Mouse (Mus musculus): Measurements from ENCODE around the gene Sct. TPM values are rescaled to one million over a fixed set of nuclear protein-coding genes. Genes with fewer than 3 reads are reported as not detected.

Sct gene
- 2.1 and 2.8 TPM in 2 replicates for polyA plus RNA-seq (2015; fragmentation: Nextera tagmentation; extraction: Ambion mirVana)

GRCm38 (mm10) chr7:141278766-141279590 is at the start of gene Sct:
Sct (minus strand) TSS chr7:141279133.
- Histone ChIP-seq H3K27ac (ENCODE audit: low read length) (no peak within 1 kb of the TSS), H3K9me3 (replicated peaks; ENCODE audit: control insufficient read depth, low read length) (no peaks in the 10 kb centered on the region), H3K36me3 (ENCODE audit: control insufficient read depth, insufficient read depth) (no peaks in the 10 kb centered on the region), H3K4me2 (ENCODE audit: low read depth, low read length) (peak within 1 kb of the TSS; percentile 94), H3K9ac (ENCODE audit: low read length) (peak within 1 kb of the TSS; percentile 67), H3K4me3 (ENCODE audit: low read length) (peak within 1 kb of the TSS; percentile 58), H3K27me3 (ENCODE audit: control insufficient read depth, insufficient read depth, low read length) (peaks cover 8% of the 10 kb centered on the region), H3K4me1 (ENCODE audit: control insufficient read depth, insufficient read depth, low read length) (peaks cover 8% of the 10 kb centered on the region)
- no peak for ATAC-seq (replicated peaks; ENCODE audit: extremely low read depth, insufficient read depth, low FRiP score)
- 4% methylated on average over 45 of the region's 46 CpGs for WGBS

GRCm38 (mm10) chr7:141328373-141328990 is 49.5 kb upstream of the Sct start:
- ATAC-seq (replicated peaks; ENCODE audit: extremely low read depth, insufficient read depth, low FRiP score) = peak; percentile 1; the same call in 1 of the 2 replicates

GRCm38 (mm10) chr7:141327469-141328372 is 48.8 kb upstream of the Sct start, which contains the start of the genes Deaf1 and Tmem80:
Deaf1 (minus strand) TSS chr7:141327690.
Tmem80 (plus strand) TSS chr7:141327739.
- WGBS = under 1% methylated on average over 105 of the region's 105 CpGs
- Histone ChIP-seq H3K36me3 (ENCODE audit: control insufficient read depth, insufficient read depth) (peaks cover 10% of the 10 kb centered on the region), H3K27ac (ENCODE audit: low read length) (peak within 1 kb of the TSS; percentile 99)

More at GRCm38 (mm10) chr7:141328373-141328990, 49.5 kb upstream of the Sct start:
- H3K4me3 ChIP-seq (ENCODE audit: low read length) = peak overlapping the region; percentile 79
- H3K27me3 ChIP-seq (ENCODE audit: control insufficient read depth, insufficient read depth, low read length) = no peaks in the 10 kb centered on the region
- no peaks in the 10 kb centered on the region for H3K9me3 ChIP-seq (replicated peaks; ENCODE audit: control insufficient read depth, low read length)
- WGBS = 14% methylated on average over 24 of the region's 24 CpGs
- H3K36me3 ChIP-seq (ENCODE audit: control insufficient read depth, insufficient read depth) = peaks cover 11% of the 10 kb centered on the region
- peak overlapping the region; percentile 85 for H3K4me2 ChIP-seq (ENCODE audit: low read depth, low read length)
- peaks cover 16% of the 10 kb centered on the region for H3K4me1 ChIP-seq (ENCODE audit: control insufficient read depth, insufficient read depth, low read length)
- H3K9ac ChIP-seq (ENCODE audit: low read length) = peak overlapping the region; percentile 92
- peak overlapping the region; percentile 99 for H3K27ac ChIP-seq (ENCODE audit: low read length)

GRCm38 (mm10) chr7:141326546-141327446 is 47.9 kb upstream of the Sct start:
- peak overlapping the region; percentile 79 for H3K4me3 ChIP-seq (ENCODE audit: low read length)
- WGBS = 4% methylated on average over 35 of the region's 35 CpGs

More at GRCm38 (mm10) chr7:141327469-141328372, 48.8 kb upstream of the Sct start, which contains the start of the genes Deaf1 and Tmem80:
- Histone ChIP-seq H3K4me2 (ENCODE audit: low read depth, low read length) (peak within 1 kb of the TSS; percentile 85), H3K4me1 (ENCODE audit: control insufficient read depth, insufficient read depth, low read length) (peaks cover 16% of the 10 kb centered on the region), H3K27me3 (ENCODE audit: control insufficient read depth, insufficient read depth, low read length) (no peaks in the 10 kb centered on the region), H3K4me3 (ENCODE audit: low read length) (peak within 1 kb of the TSS; percentile 79), H3K9ac (ENCODE audit: low read length) (peak within 1 kb of the TSS; percentile 92), H3K9me3 (replicated peaks; ENCODE audit: control insufficient read depth, low read length) (no peaks in the 10 kb centered on the region)
- ATAC-seq (replicated peaks; ENCODE audit: extremely low read depth, insufficient read depth, low FRiP score) = peak; percentile 95

GRCm38 (mm10) chr7:141324686-141325085 is 45.8 kb upstream of the Sct start:
- no peak for ATAC-seq (replicated peaks; ENCODE audit: extremely low read depth, insufficient read depth, low FRiP score)
- Histone ChIP-seq H3K9me3 (replicated peaks; ENCODE audit: control insufficient read depth, low read length) (no peaks in the 10 kb centered on the region), H3K9ac (ENCODE audit: low read length) (no peak overlapping the region), H3K27ac (ENCODE audit: low read length) (no peak overlapping the region), H3K4me2 (ENCODE audit: low read depth, low read length) (no peak overlapping the region), H3K36me3 (ENCODE audit: control insufficient read depth, insufficient read depth) (peaks cover 39% of the 10 kb centered on the region), H3K4me3 (ENCODE audit: low read length) (no peak overlapping the region), H3K27me3 (ENCODE audit: control insufficient read depth, insufficient read depth, low read length) (no peaks in the 10 kb centered on the region), H3K4me1 (ENCODE audit: control insufficient read depth, insufficient read depth, low read length) (peaks cover 16% of the 10 kb centered on the region)
- WGBS = 91% methylated on average over 1 of the region's 1 CpGs

More at GRCm38 (mm10) chr7:141326546-141327446, 47.9 kb upstream of the Sct start:
- peak; percentile 3 for ATAC-seq (replicated peaks; ENCODE audit: extremely low read depth, insufficient read depth, low FRiP score)
- Histone ChIP-seq H3K27ac (ENCODE audit: low read length) (peak overlapping the region; percentile 99), H3K36me3 (ENCODE audit: control insufficient read depth, insufficient read depth) (peaks cover 18% of the 10 kb centered on the region), H3K9ac (ENCODE audit: low read length) (peak overlapping the region; percentile 92), H3K4me2 (ENCODE audit: low read depth, low read length) (peak overlapping the region; percentile 85), H3K4me1 (ENCODE audit: control insufficient read depth, insufficient read depth, low read length) (peaks cover 16% of the 10 kb centered on the region), H3K27me3 (ENCODE audit: control insufficient read depth, insufficient read depth, low read length) (no peaks in the 10 kb centered on the region), H3K9me3 (replicated peaks; ENCODE audit: control insufficient read depth, low read length) (no peaks in the 10 kb centered on the region)

GRCm38 (mm10) chr7:141319446-141319845 is 40.5 kb upstream of the Sct start:
- peaks cover 62% of the 10 kb centered on the region for H3K36me3 ChIP-seq (ENCODE audit: control insufficient read depth, insufficient read depth)
- ATAC-seq (replicated peaks; ENCODE audit: extremely low read depth, insufficient read depth, low FRiP score) = no peak
- no peak overlapping the region for H3K4me3 ChIP-seq (ENCODE audit: low read length)
- H3K4me2 ChIP-seq (ENCODE audit: low read depth, low read length) = no peak overlapping the region
- WGBS = 83% methylated on average over 2 of the region's 2 CpGs
- H3K4me1 ChIP-seq (ENCODE audit: control insufficient read depth, insufficient read depth, low read length) = no peaks in the 10 kb centered on the region
- H3K27ac ChIP-seq (ENCODE audit: low read length) = no peak overlapping the region
- H3K27me3 ChIP-seq (ENCODE audit: control insufficient read depth, insufficient read depth, low read length) = no peaks in the 10 kb centered on the region
- no peaks in the 10 kb centered on the region for H3K9me3 ChIP-seq (replicated peaks; ENCODE audit: control insufficient read depth, low read length)
- no peak overlapping the region for H3K9ac ChIP-seq (ENCODE audit: low read length)

GRCm38 (mm10) chr7:141317619-141318132 is 38.7 kb upstream of the Sct start:
- Histone ChIP-seq H3K4me2 (ENCODE audit: low read depth, low read length) (no peak overlapping the region), H3K4me1 (ENCODE audit: control insufficient read depth, insufficient read depth, low read length) (no peaks in the 10 kb centered on the region), H3K9ac (ENCODE audit: low read length) (no peak overlapping the region), H3K9me3 (replicated peaks; ENCODE audit: control insufficient read depth, low read length) (no peaks in the 10 kb centered on the region), H3K27me3 (ENCODE audit: control insufficient read depth, insufficient read depth, low read length) (no peaks in the 10 kb centered on the region), H3K27ac (ENCODE audit: low read length) (no peak overlapping the region), H3K36me3 (ENCODE audit: control insufficient read depth, insufficient read depth) (peaks cover 68% of the 10 kb centered on the region), H3K4me3 (ENCODE audit: low read length) (no peak overlapping the region)
- no peak for ATAC-seq (replicated peaks; ENCODE audit: extremely low read depth, insufficient read depth, low FRiP score)
- WGBS = 75% methylated on average over 1 of the region's 1 CpGs
